Mouse (Mus musculus): ENCODE measurements around the gene Pycard. TPM values are rescaled to one million over a fixed set of nuclear protein-coding genes. Genes with fewer than 3 reads are reported as not detected.
"Not testable (repeated sequence)": the region's sequence is repeated elsewhere in the genome, so short reads cannot be mapped to it uniquely, and the experiment has no call there.

The Pycard gene
- total and polyA plus RNA-seq, 2 experiments from 2014 or later, result 10.7 to 12.7 TPM

DNA sequence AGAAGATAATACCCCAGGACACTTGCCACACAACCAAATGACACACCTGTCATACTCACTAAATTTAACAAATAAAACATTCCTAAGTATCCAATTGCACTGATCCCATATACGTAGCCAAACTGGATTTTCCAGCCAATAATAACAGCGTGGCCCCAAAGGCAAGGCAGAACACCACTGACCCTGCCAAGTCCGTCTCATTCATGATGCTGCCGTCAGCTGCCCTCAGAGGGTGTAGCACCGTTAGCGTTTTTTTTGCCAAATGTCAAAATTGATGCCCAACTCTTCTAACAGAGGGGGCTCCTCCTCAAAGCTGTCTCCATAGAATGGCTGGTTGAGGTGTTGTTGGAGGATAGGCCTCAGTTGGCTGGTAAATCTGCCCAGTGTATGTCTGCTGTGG lies 23.0 kb upstream of the Pycard start:
- DNase-seq (ENCODE audit: low spot score) (no peak), ATAC-seq (no peak)
- H3K4me2 ChIP-seq (ENCODE audit: low read depth, low read length), result no peak overlapping the region
- no peaks in the 10 kb centered on the region for H3K36me3 ChIP-seq (ENCODE audit: insufficient read depth, low read length)
- H3K9me3 ChIP-seq (ENCODE audit: low read length), result no peaks in the 10 kb centered on the region
- 83% methylated on average over 6 of the region's 6 CpGs for WGBS
- no peak for TF ChIP-seq CTCF (IDR thresholded peaks at IDR 0.05; ENCODE audit: low read depth)
- no peak overlapping the region for H3K9ac ChIP-seq (replicated peaks; ENCODE audit: low read length)
- no peaks in the 10 kb centered on the region for H3K27me3 ChIP-seq (ENCODE audit: insufficient read depth, low read length)
- H3K4me3 ChIP-seq (ENCODE audit: low read length), result no peak overlapping the region
- no peak overlapping the region for H3K27ac ChIP-seq
- no peaks in the 10 kb centered on the region for H3K4me1 ChIP-seq (ENCODE audit: insufficient read depth, low read length)

DNA sequence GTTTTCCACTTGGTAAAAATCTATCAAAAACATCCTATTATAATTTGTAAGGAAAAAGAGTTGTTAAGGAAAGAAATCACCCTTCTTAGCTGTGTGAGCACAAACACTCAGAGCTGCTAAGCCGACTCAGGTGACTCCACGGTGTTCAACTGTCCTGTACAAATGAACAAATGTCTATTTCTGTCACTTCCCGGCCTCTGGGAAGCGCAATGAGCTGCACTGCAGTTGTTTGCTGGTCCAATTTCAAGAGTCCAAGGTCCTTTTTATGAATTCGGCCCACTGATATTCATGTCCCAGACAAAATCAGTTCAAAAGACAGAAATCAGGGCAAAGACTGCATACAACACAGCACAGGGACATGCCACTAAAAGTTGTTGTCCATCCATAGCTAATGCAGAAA lies 22.5 kb upstream of the Pycard start:
- not testable (repeated sequence) for H3K27ac ChIP-seq; H3K36me3 ChIP-seq (ENCODE audit: insufficient read depth, low read length); H3K4me1 ChIP-seq (ENCODE audit: insufficient read depth, low read length); H3K27me3 ChIP-seq (ENCODE audit: insufficient read depth, low read length); H3K9me3 ChIP-seq (ENCODE audit: low read length); H3K4me3 ChIP-seq (ENCODE audit: low read length); ATAC-seq; H3K9ac ChIP-seq (replicated peaks; ENCODE audit: low read length); H3K4me2 ChIP-seq (ENCODE audit: low read depth, low read length); DNase-seq (ENCODE audit: low spot score)
- WGBS, result 85% methylated on average over 5 of the region's 5 CpGs

GRCm38 (mm10) chr7:128013116-128013515 lies 19.4 kb upstream of the Pycard start:
- H3K4me2 ChIP-seq (ENCODE audit: low read depth, low read length), result no peak overlapping the region
- no peak overlapping the region for H3K9ac ChIP-seq (replicated peaks; ENCODE audit: low read length)
- H3K4me1 ChIP-seq (ENCODE audit: insufficient read depth, low read length), result no peaks in the 10 kb centered on the region
- H3K9me3 ChIP-seq (ENCODE audit: low read length), result no peaks in the 10 kb centered on the region
- ATAC-seq (no peak), DNase-seq (ENCODE audit: low spot score) (no peak)
- no peak overlapping the region for H3K4me3 ChIP-seq (ENCODE audit: low read length)
- 92% methylated on average over 13 of the region's 13 CpGs for WGBS
- TF ChIP-seq CTCF (IDR thresholded peaks at IDR 0.05; ENCODE audit: low read depth), result no peak
- H3K27ac ChIP-seq, result no peak overlapping the region
- no peaks in the 10 kb centered on the region for H3K27me3 ChIP-seq (ENCODE audit: insufficient read depth, low read length)
- H3K36me3 ChIP-seq (ENCODE audit: insufficient read depth, low read length), result no peaks in the 10 kb centered on the region

DNA sequence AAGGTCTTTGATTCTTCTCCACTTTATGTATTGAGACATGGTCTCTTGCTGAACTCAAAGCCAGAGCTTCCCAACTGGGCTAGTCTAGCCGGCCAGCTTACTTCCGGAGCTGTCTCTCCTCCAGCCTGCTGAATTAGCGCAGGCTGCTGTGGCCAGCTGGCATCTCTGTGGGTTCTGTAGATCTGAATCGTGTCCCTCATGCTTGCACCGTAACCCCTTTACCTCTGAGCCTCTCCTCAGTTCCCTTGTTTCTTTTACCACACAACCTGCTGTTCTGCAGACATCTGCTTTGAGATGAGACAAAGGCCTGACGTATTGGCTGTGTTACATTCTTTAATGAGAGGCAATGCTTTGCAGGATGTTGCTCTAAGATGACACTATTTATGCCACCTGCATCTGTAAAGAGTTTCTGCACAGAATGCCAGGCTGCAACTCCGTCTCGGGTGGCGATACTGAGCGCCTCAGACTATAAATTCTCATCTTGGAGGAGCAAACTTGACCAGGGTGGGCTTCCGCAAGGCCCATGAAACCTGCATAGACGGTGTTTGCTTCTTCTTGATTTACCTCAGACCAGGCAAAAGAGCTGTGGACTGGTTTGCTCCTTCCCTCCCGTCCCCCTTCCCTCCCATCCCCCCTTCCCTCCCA lies 18.6 kb upstream of the Pycard start:
- H3K36me3 ChIP-seq (ENCODE audit: insufficient read depth, low read length), result no peaks in the 10 kb centered on the region
- H3K4me2 ChIP-seq (ENCODE audit: low read depth, low read length), result no peak overlapping the region
- H3K9me3 ChIP-seq (ENCODE audit: low read length), result no peaks in the 10 kb centered on the region
- no peaks in the 10 kb centered on the region for H3K27me3 ChIP-seq (ENCODE audit: insufficient read depth, low read length)
- no peaks in the 10 kb centered on the region for H3K4me1 ChIP-seq (ENCODE audit: insufficient read depth, low read length)
- no peak overlapping the region for H3K9ac ChIP-seq (replicated peaks; ENCODE audit: low read length)
- DNase-seq (ENCODE audit: low spot score) (no peak), ATAC-seq (no peak)
- no peak for TF ChIP-seq CTCF (IDR thresholded peaks at IDR 0.05; ENCODE audit: low read depth)
- no peak overlapping the region for H3K4me3 ChIP-seq (ENCODE audit: low read length)
- WGBS, result 62% methylated on average over 13 of the region's 13 CpGs
- H3K27ac ChIP-seq, result no peak overlapping the region

- H3K36me3 ChIP-seq (ENCODE audit: insufficient read depth, low read length), result no peaks in the 10 kb centered on the region
- H3K9ac ChIP-seq (replicated peaks; ENCODE audit: low read length), result no peak overlapping the region
- no peaks in the 10 kb centered on the region for H3K4me1 ChIP-seq (ENCODE audit: insufficient read depth, low read length)
- no peak for TF ChIP-seq CTCF (IDR thresholded peaks at IDR 0.05; ENCODE audit: low read depth)
- no peak overlapping the region for H3K4me3 ChIP-seq (ENCODE audit: low read length)
- 0 out of 2 replicates have a peak overlapping the region, but pooled peaks have one; percentile 18 for H3K4me2 ChIP-seq (ENCODE audit: low read depth, low read length)
- no peaks in the 10 kb centered on the region for H3K9me3 ChIP-seq (ENCODE audit: low read length)
- WGBS, result 55% methylated on average over 40 of the region's 40 CpGs
- ATAC-seq (no peak), DNase-seq (ENCODE audit: low spot score) (no peak)
- no peak overlapping the region for H3K27ac ChIP-seq
- H3K27me3 ChIP-seq (ENCODE audit: insufficient read depth, low read length), result no peaks in the 10 kb centered on the region
Measured at GRCm38 (mm10) chr7:128009715-128010340, 16.2 kb upstream of the Pycard start.

GRCm38 (mm10) chr7:128006193-128006592 lies 12.5 kb upstream of the Pycard start:
- WGBS, result 73% methylated on average over 7 of the region's 7 CpGs
- no peak for TF ChIP-seq CTCF (IDR thresholded peaks at IDR 0.05; ENCODE audit: low read depth)
- no peaks in the 10 kb centered on the region for H3K9me3 ChIP-seq (ENCODE audit: low read length)
- no peaks in the 10 kb centered on the region for H3K36me3 ChIP-seq (ENCODE audit: insufficient read depth, low read length)
- DNase-seq (ENCODE audit: low spot score), result no peak
- ATAC-seq, result no peak
- no peaks in the 10 kb centered on the region for H3K27me3 ChIP-seq (ENCODE audit: insufficient read depth, low read length)
- no peak overlapping the region for H3K4me2 ChIP-seq (ENCODE audit: low read depth, low read length)
- H3K4me1 ChIP-seq (ENCODE audit: insufficient read depth, low read length), result no peaks in the 10 kb centered on the region
- no peak overlapping the region for H3K4me3 ChIP-seq (ENCODE audit: low read length)
- no peak overlapping the region for H3K27ac ChIP-seq
- H3K9ac ChIP-seq (replicated peaks; ENCODE audit: low read length), result no peak overlapping the region
